Mouse (Mus musculus) myocyte (in vitro differentiated cells): ENCODE data around the gene Cdkl4.

Experiments used
- MYOD1 ChIP-seq, 3 experiments: IDR thresholded peaks; one replicate each; pipeline ENCODE4 v1.6.1; 2011; ENCODE audit warnings: control low read depth in 2 of 3, low read depth in 2 of 3, mild to moderate bottlenecking in 2 of 3, moderate library complexity in 1 of 3; ENCODE audit not compliant: insufficient read length in 2 of 3, control insufficient read depth in 1 of 3
- MYOG ChIP-seq, 3 experiments: IDR thresholded peaks; one replicate each; pipeline ENCODE4 v1.6.1; 2011; ENCODE audit warnings: control low read depth in 2 of 3, low read depth in 2 of 3, mild to moderate bottlenecking in 2 of 3; ENCODE audit not compliant: insufficient read length in 2 of 3, control insufficient read depth in 1 of 3, insufficient read depth in 1 of 3
- POLR2A ChIP-seq: IDR thresholded peaks from one replicate; pipeline ENCODE4 v1.6.1; 2011; ENCODE audit warnings: low read depth, mild to moderate bottlenecking, control low read depth, moderate library complexity; ENCODE audit not compliant: insufficient read length
- REST ChIP-seq: IDR thresholded peaks from one replicate; pipeline ENCODE4 v1.6.1; 2011; ENCODE audit warnings: mild to moderate bottlenecking, control low read depth, moderate library complexity; ENCODE audit not compliant: insufficient read depth, insufficient read length

DNA sequence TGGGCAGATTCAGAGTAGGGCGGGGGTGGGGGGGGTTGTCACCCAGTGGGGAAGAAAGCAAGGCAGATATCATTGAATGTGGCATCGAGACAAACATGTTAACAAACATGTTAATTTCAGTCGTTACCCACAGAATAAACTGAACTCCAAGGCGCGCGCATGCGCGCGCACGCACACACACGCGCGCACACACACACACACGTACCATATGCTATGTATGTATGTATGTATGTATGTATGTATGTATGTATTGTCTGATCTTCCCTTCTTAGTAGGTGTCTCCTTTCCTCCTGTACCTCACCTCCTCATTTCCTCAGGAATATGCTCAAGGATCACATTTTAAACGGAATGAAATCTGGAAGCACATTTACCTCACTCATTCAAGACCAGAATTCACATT lies at the start of gene Cdkl4:
- TF ChIP-seq POLR2A (no peak), MYOD1 (IDR thresholded peaks at IDR 0.05; ENCODE audit: control insufficient read depth in 1 of 3, insufficient read length in 2 of 3, low read depth in 2 of 3) (no peak), MYOG (IDR thresholded peaks at IDR 0.05; ENCODE audit: control insufficient read depth in 1 of 3, insufficient read depth in 1 of 3, insufficient read length in 2 of 3, low read depth in 2 of 3) (no peak), REST (no peak)
